Mouse (Mus musculus): ENCODE measurements around the gene Vdr.

Vdr gene

GRCm38 (mm10) chr15:97828901-97829338 is 81.5 kb downstream of the Vdr start:
- no peak for DNase-seq (ENCODE audit: low spot score)

DNA sequence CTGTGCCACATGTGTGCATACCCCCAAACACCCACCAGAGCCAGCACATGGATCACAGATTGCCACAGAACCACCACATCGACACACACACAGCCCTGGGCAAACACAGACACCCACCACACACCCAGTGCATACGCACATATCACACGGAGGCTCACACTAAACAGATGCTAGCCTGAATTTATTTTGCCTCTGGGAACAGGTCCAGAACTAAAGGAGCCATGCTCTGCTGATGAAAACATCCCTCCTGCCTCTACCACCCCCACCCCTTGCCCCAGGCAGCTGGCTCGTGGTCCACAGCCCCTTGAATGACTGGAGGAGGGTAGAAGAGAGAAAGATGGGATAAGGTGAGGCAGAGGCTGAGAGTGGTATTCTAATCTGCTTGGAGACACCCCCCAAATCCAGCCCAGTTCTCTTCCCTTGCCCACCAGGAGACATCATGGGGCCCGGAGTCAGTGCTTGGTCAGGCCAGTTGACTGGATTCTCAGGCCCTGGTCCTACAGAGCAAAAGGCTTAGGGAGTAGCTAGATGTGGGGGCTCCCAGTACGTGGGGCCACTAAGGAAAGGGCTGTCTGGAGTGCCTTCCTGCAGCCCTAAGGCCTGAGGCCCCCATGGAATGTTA is 82.1 kb downstream of the Vdr start:
- peak; percentile 58 for DNase-seq (ENCODE audit: low spot score)

- DNase-seq (ENCODE audit: low spot score), result no peak
Measured at GRCm38 (mm10) chr15:97827401-97827800, 83.0 kb downstream of the Vdr start.

DNA sequence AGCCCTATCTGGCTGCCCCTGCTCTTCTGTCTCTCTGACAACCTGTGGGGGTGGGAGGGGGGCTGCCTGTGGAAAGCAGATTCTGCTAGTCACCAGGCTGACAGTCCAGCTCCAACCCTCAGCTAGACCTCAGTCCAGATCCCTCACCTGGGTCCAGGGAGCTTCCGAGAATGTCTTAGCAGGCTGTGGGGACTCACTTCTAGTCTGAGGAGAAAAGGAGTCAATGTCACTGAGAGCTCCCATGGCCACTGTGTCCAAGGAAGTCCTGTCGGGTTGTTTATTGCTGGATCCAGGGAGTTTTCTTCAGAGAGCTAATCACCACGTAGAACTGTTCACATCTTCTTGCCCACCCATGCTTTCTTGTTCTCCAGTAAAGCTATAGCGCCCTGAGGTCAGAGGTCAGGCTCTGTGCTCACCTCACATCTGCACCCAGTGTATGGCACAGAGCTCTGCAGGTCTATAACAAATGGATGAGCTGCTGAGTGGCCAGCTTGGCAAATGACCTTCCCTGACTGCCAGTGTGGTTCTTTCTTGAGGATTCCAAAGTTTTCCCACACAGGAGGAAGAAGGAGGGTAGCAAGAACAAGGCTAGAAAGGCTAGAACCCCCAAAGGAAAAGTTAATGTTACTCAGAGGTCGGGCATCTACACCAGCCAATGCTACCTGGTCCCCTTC is 83.7 kb downstream of the Vdr start:
- DNase-seq (ENCODE audit: low spot score), result no peak

GRCm38 (mm10) chr15:97825941-97826587 is 84.4 kb downstream of the Vdr start:
- no peak for DNase-seq (ENCODE audit: low spot score)

- peak; percentile 76 for DNase-seq (ENCODE audit: low spot score)
Measured at GRCm38 (mm10) chr15:97825071-97825940, 85.1 kb downstream of the Vdr start.

DNA sequence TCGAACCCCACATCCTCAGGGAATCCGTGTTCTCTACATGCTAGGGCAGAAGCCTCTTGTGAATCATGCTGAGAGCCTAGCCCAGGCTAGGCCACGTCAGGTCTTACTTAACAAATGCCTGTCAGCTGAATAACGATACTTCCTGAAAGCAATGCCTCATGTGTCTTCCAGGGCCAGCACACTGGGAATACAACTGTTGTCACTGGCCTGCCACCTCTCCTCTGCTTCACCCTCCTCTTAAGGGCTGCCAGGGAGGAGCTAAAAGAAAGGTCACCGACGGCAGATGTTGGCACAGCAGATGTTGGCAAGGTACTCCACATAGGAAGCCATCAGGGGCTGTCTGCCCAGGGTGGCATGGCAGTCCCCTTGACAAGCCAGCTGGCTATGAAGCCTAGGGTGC is 86.4 kb downstream of the Vdr start:
- DNase-seq (ENCODE audit: low spot score), result no peak

DNA sequence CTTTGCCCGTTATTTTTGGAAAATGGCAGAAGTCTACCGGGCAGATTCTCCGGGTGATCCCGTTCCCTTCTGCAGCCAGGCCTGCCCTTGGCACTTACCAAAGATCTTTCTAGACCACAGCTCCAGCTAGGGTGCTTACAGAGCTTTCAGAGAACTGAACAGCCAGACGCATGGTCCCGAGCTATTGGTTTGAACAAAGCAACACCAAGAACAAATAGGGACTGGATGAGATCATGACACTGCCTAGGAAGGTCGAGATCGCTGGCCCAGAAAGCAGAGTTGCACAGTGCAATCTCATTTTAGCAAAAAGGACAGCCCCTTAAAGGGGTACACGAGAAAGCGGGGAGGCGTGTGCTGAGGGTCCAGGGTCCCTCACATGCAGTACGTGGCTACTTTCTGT is 87.0 kb downstream of the Vdr start:
- no peak for DNase-seq (ENCODE audit: low spot score)

DNA sequence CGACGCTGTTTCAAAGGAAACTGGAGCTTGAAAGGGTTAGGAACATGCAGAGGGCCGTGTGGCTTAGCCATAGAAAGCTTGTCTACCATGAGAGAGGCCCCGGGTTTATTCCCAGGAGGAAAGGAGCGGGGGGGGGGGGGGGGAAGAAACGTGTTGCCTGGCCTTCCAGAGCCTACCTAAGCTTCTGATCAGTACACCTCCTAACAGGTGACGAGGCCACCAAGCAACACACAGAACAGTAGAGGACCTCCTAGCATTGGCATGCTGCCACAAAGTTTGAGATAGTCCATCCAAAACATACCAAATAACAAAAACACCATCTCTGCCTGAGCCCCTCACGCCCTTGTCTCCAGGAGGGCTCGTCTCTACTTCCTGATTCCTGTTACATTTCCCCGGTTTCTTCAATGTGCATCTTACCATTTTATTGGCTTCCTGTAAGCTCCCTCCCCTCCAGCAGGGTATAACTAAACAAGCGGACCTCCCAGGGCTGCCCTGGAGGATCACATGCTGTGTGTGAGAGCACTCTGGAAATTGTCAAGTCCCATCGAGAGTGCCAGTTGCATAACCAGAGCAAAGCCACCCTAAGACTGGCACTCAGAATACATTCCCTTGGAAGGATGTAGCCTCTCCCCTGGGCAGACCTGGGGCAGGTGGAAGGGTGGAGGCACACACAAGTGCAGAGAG is 87.7 kb downstream of the Vdr start:
- no peak for DNase-seq (ENCODE audit: low spot score)

- DNase-seq (ENCODE audit: low spot score), result no peak
Measured at GRCm38 (mm10) chr15:97821983-97822363, 88.5 kb downstream of the Vdr start.

DNA sequence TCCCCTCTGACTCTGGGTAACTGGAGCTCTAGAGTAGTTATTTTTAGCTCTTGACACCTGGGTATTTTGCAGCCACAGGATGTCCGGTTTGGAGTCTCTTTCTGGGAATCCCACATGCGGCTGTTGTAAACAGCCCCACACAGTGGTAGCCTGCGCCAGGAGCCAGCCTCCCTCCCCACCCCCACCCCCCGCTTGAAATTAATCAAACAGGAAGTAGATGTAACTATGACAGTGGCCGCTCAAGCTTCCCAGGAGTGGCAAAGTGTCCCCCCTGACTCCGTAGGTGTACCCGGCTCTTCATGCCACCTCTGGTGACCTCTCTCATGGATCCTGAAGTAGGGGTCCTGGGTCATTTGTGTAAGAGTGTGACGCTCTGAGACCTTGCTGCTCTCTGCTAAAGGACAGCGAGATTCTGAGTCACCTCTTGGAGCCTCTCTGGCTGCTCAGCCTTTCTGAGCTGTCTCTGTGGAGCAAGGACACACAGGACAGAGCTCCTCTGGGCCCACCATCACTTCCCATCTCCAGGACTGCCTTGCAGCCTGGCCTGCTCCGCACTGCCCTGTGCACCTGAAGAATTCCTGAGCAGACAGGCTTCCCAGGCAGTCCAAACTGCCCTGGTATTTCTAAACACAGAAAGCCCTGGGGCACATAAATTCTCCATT is 89.0 kb downstream of the Vdr start:
- no peak for DNase-seq (ENCODE audit: low spot score)

- DNase-seq (ENCODE audit: low spot score), result no peak
Measured at GRCm38 (mm10) chr15:97819937-97820336, 90.5 kb downstream of the Vdr start.

DNA sequence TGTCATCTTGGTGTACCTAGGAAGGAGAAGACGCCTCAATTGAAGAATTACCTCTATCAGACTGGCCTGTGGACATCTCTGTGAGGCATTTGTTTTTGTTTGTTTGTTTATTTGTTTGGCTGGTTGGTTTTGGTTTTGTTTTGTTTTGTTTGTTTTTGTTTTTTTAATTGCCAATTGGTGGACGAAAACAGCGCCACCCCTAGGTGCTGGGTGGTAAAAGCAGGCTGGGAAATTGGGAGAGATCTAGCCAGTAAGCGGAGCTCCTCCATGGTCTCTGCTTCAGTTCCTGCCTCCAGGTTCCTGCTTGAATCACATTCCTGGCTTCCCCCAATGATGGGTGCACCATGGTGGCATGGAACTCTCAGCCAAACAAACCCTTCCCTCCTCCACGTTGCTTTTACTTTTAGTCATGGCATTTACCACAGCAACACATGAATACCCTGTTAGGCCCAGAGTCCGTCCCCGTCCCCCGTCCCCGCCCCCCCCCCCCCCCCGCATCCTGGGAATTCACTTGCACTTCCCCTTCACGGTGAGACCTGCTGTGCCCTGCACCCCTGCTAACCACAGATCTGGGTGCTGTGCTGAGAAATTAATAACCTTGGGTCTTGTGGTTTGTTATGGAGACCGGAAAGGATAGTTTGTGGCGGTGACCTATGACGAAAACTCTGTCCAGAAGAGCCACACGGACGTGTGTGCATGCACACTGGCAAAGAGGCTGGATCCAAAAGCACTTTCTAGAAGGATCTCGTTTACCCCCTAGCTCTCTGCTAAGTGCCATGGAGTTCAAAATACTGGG is 94.0 kb downstream of the Vdr start:
- no peak for DNase-seq (ENCODE audit: low spot score)

DNA sequence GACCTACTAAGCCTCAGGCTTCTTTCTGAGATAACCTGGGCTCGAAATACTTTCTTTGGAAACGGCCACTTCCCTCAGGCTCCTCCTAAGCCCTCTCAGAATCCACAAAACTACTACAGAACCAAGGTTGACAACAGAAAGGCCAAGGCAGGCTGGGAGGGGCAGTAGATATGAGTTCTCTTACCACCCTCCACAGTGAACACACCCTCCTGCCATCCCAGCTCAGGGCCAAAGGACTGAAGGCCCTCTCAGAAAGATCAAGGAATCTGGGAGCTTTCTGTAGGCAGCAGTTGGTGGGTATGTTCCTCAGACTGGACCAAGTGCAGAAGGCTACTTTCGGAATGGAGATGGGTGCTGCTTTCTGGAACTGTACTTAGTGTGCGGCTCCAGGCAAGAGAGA is 95.2 kb downstream of the Vdr start:
- no peak for DNase-seq (ENCODE audit: low spot score)

DNA sequence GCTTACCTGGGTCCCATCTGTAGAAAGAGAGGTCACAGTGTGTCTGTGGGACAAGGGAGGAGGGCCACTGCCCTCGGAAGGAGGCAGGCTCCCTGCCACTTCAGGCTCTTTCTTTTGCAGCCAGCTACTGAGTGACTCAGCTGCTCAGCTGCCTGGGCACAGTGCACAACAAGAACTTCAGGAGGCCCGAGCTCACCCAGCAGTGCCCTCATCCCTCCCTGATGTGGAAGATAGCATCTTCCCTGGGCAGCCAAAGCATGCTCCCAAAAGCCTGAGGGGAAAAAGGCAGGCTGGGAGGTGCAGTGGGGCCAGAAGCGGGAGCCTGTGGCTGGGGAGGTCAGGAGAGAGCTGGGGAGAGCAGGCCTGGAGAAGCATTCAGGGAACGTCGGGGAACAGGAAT is 95.7 kb downstream of the Vdr start:
- DNase-seq (ENCODE audit: low spot score), result no peak

DNA sequence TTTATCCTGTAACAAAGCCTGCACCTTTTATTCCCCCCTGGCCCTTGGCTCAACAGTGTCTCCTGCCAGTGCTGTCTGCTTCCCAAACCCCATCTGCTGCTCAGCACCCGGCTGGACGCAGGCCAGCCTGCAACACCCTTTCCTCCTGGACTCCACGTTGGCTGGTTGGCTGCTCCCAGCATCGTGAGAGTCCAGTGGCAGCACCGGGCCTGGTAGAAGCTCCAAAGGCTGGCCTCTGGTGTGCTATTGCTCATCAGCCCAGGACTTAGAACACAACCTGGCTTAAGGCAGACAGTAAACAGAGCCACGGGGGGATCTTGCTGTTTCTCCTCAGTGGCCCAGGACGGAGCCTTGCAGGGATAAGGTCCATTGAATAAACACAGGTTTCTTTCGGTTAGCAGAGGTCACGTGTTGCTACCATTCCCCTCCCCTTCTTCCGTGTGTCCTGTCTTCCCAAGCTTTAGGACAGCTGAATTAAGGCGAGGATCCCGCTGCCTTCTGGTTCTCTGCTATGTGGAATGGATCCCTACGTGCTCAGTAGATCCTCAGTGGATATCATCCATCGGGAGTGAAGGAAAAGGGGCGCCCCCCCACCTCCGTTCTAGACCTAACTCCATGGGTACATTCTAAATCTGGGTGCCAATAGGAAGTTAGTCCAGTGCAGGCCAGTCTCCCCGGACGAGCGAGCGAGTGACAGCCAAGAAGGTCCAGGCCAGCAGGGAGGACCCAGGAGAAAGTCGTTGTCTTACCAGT is 96.8 kb downstream of the Vdr start:
- DNase-seq (ENCODE audit: low spot score), result no peak

DNA sequence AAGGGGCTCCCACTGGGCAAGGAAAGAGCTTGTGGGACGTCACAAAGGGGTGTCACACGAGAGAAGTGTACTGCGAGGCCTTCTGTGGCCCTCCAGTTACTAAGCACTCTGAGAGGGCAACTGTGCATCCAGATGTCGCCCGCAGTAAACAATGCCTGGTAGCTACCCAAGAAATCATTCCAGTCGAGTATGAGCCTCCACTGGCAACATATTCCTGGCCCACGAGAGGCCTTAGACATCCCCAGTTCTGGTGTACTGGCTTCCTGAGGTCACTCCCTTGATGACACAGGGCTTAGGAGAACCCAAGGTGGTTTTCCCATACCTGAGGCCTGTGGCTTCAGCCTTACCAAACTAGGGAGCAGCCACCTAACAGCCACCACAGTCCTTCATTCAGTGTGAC is 97.6 kb downstream of the Vdr start:
- DNase-seq (ENCODE audit: low spot score), result no peak

GRCm38 (mm10) chr15:97812126-97812525 is 98.3 kb downstream of the Vdr start:
- peak; percentile 90 for DNase-seq (ENCODE audit: low spot score)

DNA sequence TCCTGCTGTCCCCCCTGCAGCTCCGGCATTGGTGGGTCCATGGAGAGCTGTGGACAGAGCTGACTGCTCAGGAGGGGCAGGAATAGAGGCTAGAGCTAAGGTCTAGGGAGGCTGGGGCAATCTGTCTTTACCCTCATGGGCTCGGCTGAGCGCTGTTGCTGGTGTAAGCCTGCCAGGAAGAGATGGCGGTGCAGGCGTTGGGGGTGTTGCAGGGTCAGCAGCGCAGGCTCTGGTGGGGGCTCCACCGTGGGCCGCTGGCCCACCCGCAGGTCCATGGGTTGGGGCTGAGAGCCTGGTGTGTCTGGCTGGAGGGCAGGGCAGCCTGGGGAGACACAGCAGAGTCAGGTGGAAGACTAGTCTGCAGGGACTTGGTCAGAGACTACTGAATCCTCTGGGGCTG is 99.1 kb downstream of the Vdr start:
- DNase-seq (ENCODE audit: low spot score), result no peak

GRCm38 (mm10) chr15:97810399-97810798 is 100.0 kb downstream of the Vdr start:
- DNase-seq (ENCODE audit: low spot score), result no peak

Data from layer of hippocampus, adult 11-12 months (tissue).